Mouse (Mus musculus) spleen, adult 12 weeks (tissue): ENCODE data around the gene Igsf21.

ENCODE experiments used
- DNase-seq: peaks from one replicate; pipeline ENCODE4 v3.0.0; 2022; ENCODE audit warnings: low spot score

The Igsf21 gene

DNA sequence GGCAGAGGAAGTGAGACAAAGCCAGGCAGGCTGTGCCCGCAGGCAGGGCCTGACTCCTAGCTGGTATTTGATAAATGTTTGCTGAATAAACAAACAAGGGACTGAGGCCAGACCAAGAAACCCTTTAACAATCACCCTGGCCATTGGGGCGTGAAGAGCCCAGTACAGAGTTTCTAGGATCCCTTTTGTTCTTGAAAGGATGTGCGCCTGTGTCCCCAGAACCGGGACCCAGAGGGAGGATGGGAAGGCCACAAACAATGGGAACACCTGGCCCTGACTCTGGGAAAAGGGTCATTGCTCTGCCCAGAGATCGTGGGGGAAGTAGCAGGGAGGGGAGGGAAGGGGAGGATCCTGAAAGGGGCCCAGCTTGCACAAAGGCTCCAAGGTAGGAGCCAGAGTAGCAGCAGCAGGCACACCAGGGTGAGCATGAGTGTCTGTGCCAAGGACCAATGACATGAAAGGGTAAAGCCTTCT is 269.2 kb downstream of the Igsf21 start:
- no peak for DNase-seq
